Mouse (Mus musculus) megakaryocyte, adult 5-6 weeks (primary cell): ENCODE measurements around the gene Ppp2ca. TPM values are rescaled to one million over a fixed set of nuclear protein-coding genes. Genes with fewer than 3 reads are reported as not detected.

Experiments
- ATAC-seq: 2 replicates; pipeline ENCODE4 v1.8.0; 2016; ENCODE audit warnings: mild to moderate bottlenecking, inconsistent platforms; ENCODE audit not compliant: poor library complexity, severe bottlenecking
- total RNA-seq, 2 experiments: library from RNA; stranded (forward) in 1 of 2; stranded (reverse) in 1 of 2; fragments of 153-499, 151-499 nt in 1 of 2; fragments of 221-1000, 200-1000 nt in 1 of 2; gene quantifications; 2 replicates each; pipeline versions ENCODE4 v1.2.3 to v1.2.4; 2015 to 2017

Gene Ppp2ca
- 68.5 and 70.6 TPM in 2 replicates for total RNA-seq (2015)
- total RNA-seq (2017) = 72.5 and 75.7 TPM in 2 replicates

GRCm38 (mm10) chr11:52098398-52098946 lies at the start of gene Ppp2ca:
Gene Ppp2ca (plus strand): TSS chr11:52098681.
- peak; percentile 97 for ATAC-seq

- ATAC-seq = no peak
Measured at GRCm38 (mm10) chr11:52053371-52053770, 45.1 kb upstream of the Ppp2ca start.

- no peak for ATAC-seq
Measured at GRCm38 (mm10) chr11:52054728-52055127, 43.8 kb upstream of the Ppp2ca start.

GRCm38 (mm10) chr11:52056198-52056597 lies 42.3 kb upstream of the Ppp2ca start:
- ATAC-seq = peak; percentile 35; the same call in 1 of the 2 replicates

- no peak for ATAC-seq
Measured at GRCm38 (mm10) chr11:52059001-52059400, 39.5 kb upstream of the Ppp2ca start.

- ATAC-seq = no peak
Measured at GRCm38 (mm10) chr11:52060315-52060714, 38.2 kb upstream of the Ppp2ca start.

- no peak for ATAC-seq
Measured at GRCm38 (mm10) chr11:52062406-52062805, 36.1 kb upstream of the Ppp2ca start.

- ATAC-seq = peak; percentile 80
Measured at GRCm38 (mm10) chr11:52064398-52064797, 34.1 kb upstream of the Ppp2ca start.

- ATAC-seq = peak; percentile 87
Measured at GRCm38 (mm10) chr11:52065841-52066240, 32.6 kb upstream of the Ppp2ca start.

GRCm38 (mm10) chr11:52071768-52072167 lies 26.7 kb upstream of the Ppp2ca start:
- peak; percentile 64 for ATAC-seq

- ATAC-seq = no peak
Measured at GRCm38 (mm10) chr11:52073528-52074170, 24.8 kb upstream of the Ppp2ca start.

GRCm38 (mm10) chr11:52074626-52075470 lies 23.6 kb upstream of the Ppp2ca start:
- ATAC-seq = 0 out of 2 replicates have a peak, but pooled peaks have one; percentile 14

GRCm38 (mm10) chr11:52075794-52076633 lies 22.5 kb upstream of the Ppp2ca start:
- ATAC-seq = peak; percentile 61

- no peak for ATAC-seq
Measured at GRCm38 (mm10) chr11:52076742-52077352, 21.6 kb upstream of the Ppp2ca start.

GRCm38 (mm10) chr11:52077939-52078338 lies 20.5 kb upstream of the Ppp2ca start:
- ATAC-seq = no peak

GRCm38 (mm10) chr11:52079978-52080377 lies 18.5 kb upstream of the Ppp2ca start:
- peak; percentile 82 for ATAC-seq

GRCm38 (mm10) chr11:52080656-52081055 lies 17.8 kb upstream of the Ppp2ca start:
- ATAC-seq = no peak

GRCm38 (mm10) chr11:52085857-52086203 lies 12.7 kb upstream of the Ppp2ca start:
- ATAC-seq = no peak

GRCm38 (mm10) chr11:52086204-52086864 lies 12.1 kb upstream of the Ppp2ca start:
- ATAC-seq = no peak

GRCm38 (mm10) chr11:52089291-52089690 lies 9.2 kb upstream of the Ppp2ca start:
- ATAC-seq = no peak
